8 mouse cellular contexts compared by ENCODE assay signal in genomic region chr5:147564140-147564590, GRCm38 (mm10).
A peak's percentile ranks its signal among the peaks of the same experiment; 100 is the strongest.
DNase-seq lines count a peak whose midpoint lies in the region; ATAC-seq and TF ChIP-seq lines count a peak whose summit lies in the region.

No protein-coding gene starts in this region.

- no peaks in the 10 kb centered on the region for H3K9me3 ChIP-seq in heart, embryonic 10.5 days
- H3K9me3 ChIP-seq in forebrain, embryonic 15.5 days = no peaks in the 10 kb centered on the region
- H3K9me3 ChIP-seq in megakaryocyte, embryonic 14.5 days = no peaks in the 10 kb centered on the region

- no peak for TF ChIP-seq CTCF in cerebellum, adult 2 months (IDR thresholded peaks at IDR 0.05; ENCODE audit: borderline replicate concordance, insufficient read depth, low read depth, low read length)

- peak overlapping the region; percentile 19; the same call in 1 of the 2 replicates for H3K4me3 ChIP-seq in heart, embryonic 10.5 days
- no peak overlapping the region for H3K4me3 ChIP-seq in forebrain, embryonic 15.5 days
- H3K4me3 ChIP-seq in megakaryocyte, embryonic 14.5 days (replicated peaks) = peak overlapping the region; percentile 53
- H3K4me3 ChIP-seq in cerebellum, adult 2 months (replicated peaks; ENCODE audit: insufficient read depth, low read depth, low read length) = no peak overlapping the region

- no peak overlapping the region for H3K9ac ChIP-seq in forebrain, embryonic 15.5 days (replicated peaks)

- no peak overlapping the region for H3K27ac ChIP-seq in heart, embryonic 10.5 days
- H3K27ac ChIP-seq in forebrain, embryonic 15.5 days (replicated peaks) = no peak overlapping the region
- H3K27ac ChIP-seq in cerebellum, adult 2 months (ENCODE audit: insufficient read depth, low read length) = no peak overlapping the region

- WGBS in heart, embryonic 10.5 days = 39% methylated on average over 16 of the region's 16 CpGs
- WGBS in forebrain, embryonic 15.5 days = 21% methylated on average over 16 of the region's 16 CpGs
- 32% methylated on average over 16 of the region's 16 CpGs for WGBS in cerebellum, adult 2 months

- peak overlapping the region; percentile 15; the same call in 1 of the 2 replicates for H3K4me2 ChIP-seq in forebrain, embryonic 15.5 days (replicated peaks)

- 0 out of 2 replicates have a peak, but pooled peaks cover 18% of the 10 kb centered on the region for H3K4me1 ChIP-seq in heart, embryonic 10.5 days
- H3K4me1 ChIP-seq in forebrain, embryonic 15.5 days = no peaks in the 10 kb centered on the region
- peaks cover 19% of the 10 kb centered on the region for H3K4me1 ChIP-seq in megakaryocyte, embryonic 14.5 days
- no peaks in the 10 kb centered on the region for H3K4me1 ChIP-seq in cerebellum, adult 2 months (ENCODE audit: control insufficient read depth, insufficient read depth, low read length)

- ATAC-seq in forebrain, embryonic 15.5 days (replicated peaks) = no peak

- no peaks in the 10 kb centered on the region for H3K36me3 ChIP-seq in heart, embryonic 10.5 days
- no peaks in the 10 kb centered on the region for H3K36me3 ChIP-seq in forebrain, embryonic 15.5 days
- H3K36me3 ChIP-seq in megakaryocyte, embryonic 14.5 days (replicated peaks; ENCODE audit: low read length) = no peaks in the 10 kb centered on the region

- peak; percentile 67 for DNase-seq in heart, embryonic 10.5 days (ENCODE audit: low spot score)
- no peak for DNase-seq in heart, adult 9 months (ENCODE audit: low spot score in 2 of 2)
- DNase-seq in A20 (ENCODE audit: low read depth, low spot score) (peak; percentile 81), adipocyte (ENCODE audit: low spot score) (no peak)
- no peak for DNase-seq in retina, postnatal 1 day
- DNase-seq in cerebellum, adult 2 months = no peak

- no peak for TF ChIP-seq POLR2A in cerebellum, adult 2 months (IDR thresholded peaks at IDR 0.05; ENCODE audit: borderline replicate concordance, insufficient read depth, low read length)

- peaks cover 12% of the 10 kb centered on the region; the same call in 1 of the 2 replicates for H3K27me3 ChIP-seq in heart, embryonic 10.5 days (ENCODE audit: insufficient read depth, poor library complexity, severe bottlenecking)
- H3K27me3 ChIP-seq in forebrain, embryonic 15.5 days = no peaks in the 10 kb centered on the region
- H3K27me3 ChIP-seq in megakaryocyte, embryonic 14.5 days (replicated peaks) = peaks cover 18% of the 10 kb centered on the region
- H3K27me3 ChIP-seq in cerebellum, adult 2 months (ENCODE audit: control insufficient read depth, insufficient read depth, low read length) = no peaks in the 10 kb centered on the region

Comparison
In these comparisons a context has a peak if more than half of its experiments do, and no peak if none do; other contexts are left out.
1. DNase-seq: peak in heart, embryonic 10.5 days (single experiment) and A20 (single experiment); none in heart, adult 9 months (0 of 2), adipocyte (single experiment), retina, postnatal 1 day (single experiment) and cerebellum, adult 2 months (0 of 2).
2. H3K4me3 ChIP-seq: peak in heart, embryonic 10.5 days (single experiment) and megakaryocyte, embryonic 14.5 days (single experiment); none in forebrain, embryonic 15.5 days (single experiment) and cerebellum, adult 2 months (single experiment).